Mouse (Mus musculus): ENCODE measurements around the gene Samt2.
"Not testable (repeated sequence)": the region's sequence is repeated elsewhere in the genome, so short reads cannot be mapped to it uniquely, and the experiment has no call there.

The Samt2 gene

DNA sequence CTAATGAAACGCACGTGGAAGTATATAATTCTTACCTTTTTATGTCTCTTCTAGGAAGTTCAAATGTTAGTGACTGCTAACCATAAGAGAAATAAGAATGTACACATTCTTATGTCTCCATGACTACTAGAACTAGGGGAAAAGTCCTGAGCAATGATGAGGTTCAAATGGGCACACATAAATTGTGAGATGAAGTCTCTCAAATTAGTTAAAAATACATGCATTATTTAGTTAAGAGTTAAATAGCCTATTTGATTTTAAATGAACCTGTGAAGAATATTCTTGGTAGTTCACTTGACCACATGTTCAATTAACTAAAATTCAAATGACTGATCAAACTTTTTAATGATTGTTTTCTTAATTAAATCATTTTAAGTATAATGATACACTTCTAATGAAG is at the start of gene Samt2:
Gene Samt2 (minus strand): TSS at position 101 of the 400 bp plus-strand sequence.
- in situ Hi-C loops (cut with MseI, MboI): not testable (repeated sequence)

Measured in mouse trophoblast stem cell (cell line).